Mouse (Mus musculus) CH12.LX (cell line): ENCODE results near the gene Fam163b. TPM values are rescaled to one million over a fixed set of nuclear protein-coding genes. Genes with fewer than 3 reads are reported as not detected.

Source experiments
- DNase-seq: peaks from one replicate; pipeline ENCODE4 v3.0.0-alpha.2; 2013; ENCODE audit errors: extremely low read depth
- H3K27ac ChIP-seq: 2 replicates; pipeline ENCODE4 v1.5.1; 2012; ENCODE audit warnings: low read depth, mild to moderate bottlenecking, control low read depth, moderate library complexity; ENCODE audit not compliant: insufficient read depth
- H3K27me3 ChIP-seq: replicated peaks from 2 replicates; pipeline ENCODE3; 2012; ENCODE audit warnings: inconsistent platforms
- H3K36me3 ChIP-seq, 2 experiments: replicated peaks in 1 of 2; 2 replicates each; pipeline versions ENCODE3 to v1.6.1; 2012; ENCODE audit warnings: inconsistent platforms in 1 of 2, low read length in 1 of 2, mild to moderate bottlenecking in 1 of 2, mixed read lengths in 1 of 2, moderate library complexity in 1 of 2; ENCODE audit not compliant: control insufficient read depth in 1 of 2, insufficient read depth in 1 of 2
- H3K4me1 ChIP-seq, 2 experiments: 2 replicates each; pipeline ENCODE4 v1.6.1; 2012; ENCODE audit warnings: inconsistent platforms in 1 of 2, moderate library complexity in 1 of 2; ENCODE audit not compliant: insufficient read depth in 2 of 2, control insufficient read depth in 1 of 2
- H3K4me2 ChIP-seq: 2 replicates; pipeline ENCODE4 v1.6.1; 2012; ENCODE audit warnings: low read depth, mild to moderate bottlenecking, control low read depth; ENCODE audit not compliant: poor library complexity, insufficient read depth, severe bottlenecking
- H3K4me3 ChIP-seq, 3 experiments: fragments of 150-350 bp in 1 of 3; sonication (generic) in 1 of 3; replicated peaks in 1 of 3; 2 replicates each; pipeline versions ENCODE3 to v1.5.1; 2011 to 2012; ENCODE audit warnings: low read depth in 2 of 3, low read length in 2 of 3, mild to moderate bottlenecking in 2 of 3, moderate library complexity in 2 of 3, control low read depth in 1 of 3, improper control_type of control experiment in 1 of 3, inconsistent platforms in 1 of 3, mixed read lengths in 1 of 3; ENCODE audit not compliant: poor library complexity in 1 of 3
- H3K79me2 ChIP-seq: replicated peaks from 2 replicates; pipeline ENCODE4 v1.6.1; 2012; ENCODE audit warnings: mild to moderate bottlenecking, moderate library complexity; ENCODE audit not compliant: control insufficient read depth, poor library complexity, insufficient read depth, severe bottlenecking; ENCODE audit errors: extremely low read depth
- H3K9ac ChIP-seq: 2 replicates; pipeline ENCODE4 v1.6.1; 2012; ENCODE audit warnings: low read depth, mild to moderate bottlenecking, control low read depth, moderate library complexity; ENCODE audit not compliant: insufficient read depth
- H3K9me3 ChIP-seq: replicated peaks from 2 replicates; pipeline ENCODE3; 2012; ENCODE audit warnings: low read length, inconsistent platforms, mixed read lengths
- CHD1 ChIP-seq: IDR thresholded peaks from 2 replicates; pipeline ENCODE4 v1.6.1; 2012; ENCODE audit warnings: low read depth, low read length, improper control_type of control experiment, inconsistent platforms
- CHD2 ChIP-seq: IDR thresholded peaks from 2 replicates; pipeline ENCODE4 v1.6.1; 2011; ENCODE audit warnings: low read length, improper control_type of control experiment
- CTCF ChIP-seq, 2 experiments: IDR thresholded peaks in 1 of 2; conservative IDR thresholded peaks in 1 of 2; 2 replicates each; pipeline ENCODE4 v1.5.1; 2011 to 2012; ENCODE audit warnings: low read depth in 2 of 2, low read length in 2 of 2, improper control_type of control experiment in 1 of 2, inconsistent platforms in 1 of 2, mild to moderate bottlenecking in 1 of 2, moderate library complexity in 1 of 2
- E2F4 ChIP-seq: IDR thresholded peaks from 2 replicates; pipeline ENCODE4 v1.6.1; 2011; ENCODE audit warnings: low read depth, low read length, improper control_type of control experiment; ENCODE audit not compliant: insufficient replicate concordance
- EP300 ChIP-seq: IDR thresholded peaks from 2 replicates; pipeline ENCODE4 v1.6.1; 2011; ENCODE audit warnings: low read length, improper control_type of control experiment
- ETS1 ChIP-seq: conservative IDR thresholded peaks from 2 replicates; pipeline ENCODE4 v1.6.1; 2012; ENCODE audit warnings: low read depth, mild to moderate bottlenecking, inconsistent platforms, low read length, improper control_type of control experiment, moderate library complexity
- GABPA ChIP-seq: IDR thresholded peaks from 2 replicates; pipeline ENCODE4 v1.6.1; 2012; ENCODE audit warnings: low read depth, low read length, improper control_type of control experiment, inconsistent platforms; ENCODE audit not compliant: insufficient replicate concordance
- HCFC1 ChIP-seq: IDR thresholded peaks from 2 replicates; pipeline ENCODE4 v1.6.1; 2012; ENCODE audit warnings: low read depth, mild to moderate bottlenecking, inconsistent platforms, low read length, improper control_type of control experiment
- IRF4 ChIP-seq: IDR thresholded peaks from 2 replicates; pipeline ENCODE4 v1.6.1; 2014; ENCODE audit warnings: low read depth, mild to moderate bottlenecking, inconsistent platforms, low read length, improper control_type of control experiment
- JUN ChIP-seq: IDR thresholded peaks from 2 replicates; pipeline ENCODE4 v1.6.1; 2011; ENCODE audit warnings: low read depth, mild to moderate bottlenecking, low read length, improper control_type of control experiment, moderate library complexity; ENCODE audit not compliant: insufficient read depth
- JUND ChIP-seq: conservative IDR thresholded peaks from 2 replicates; pipeline ENCODE4 v1.6.1; 2011; ENCODE audit warnings: low read depth, low read length, improper control_type of control experiment
- KAT2A ChIP-seq: IDR thresholded peaks from 2 replicates; pipeline ENCODE4 v1.6.1; 2012; ENCODE audit warnings: low read length, improper control_type of control experiment, inconsistent platforms; ENCODE audit not compliant: insufficient replicate concordance
- MAX ChIP-seq: IDR thresholded peaks from 2 replicates; pipeline ENCODE4 v1.6.1; 2011; ENCODE audit warnings: low read length, improper control_type of control experiment
- MYC ChIP-seq: IDR thresholded peaks from 2 replicates; pipeline ENCODE4 v1.6.1; 2011; ENCODE audit warnings: low read depth, mild to moderate bottlenecking, improper control_type of control experiment, low read length
- NELFE ChIP-seq: IDR thresholded peaks from 2 replicates; pipeline ENCODE4 v1.6.1; 2011; ENCODE audit warnings: low read depth, low read length, improper control_type of control experiment
- NRF1 ChIP-seq: IDR thresholded peaks from 2 replicates; pipeline ENCODE4 v1.6.1; 2014; ENCODE audit warnings: low read depth, mild to moderate bottlenecking, inconsistent platforms, low read length, improper control_type of control experiment, moderate library complexity
- PAX5 ChIP-seq: IDR thresholded peaks from 2 replicates; pipeline ENCODE4 v1.6.1; 2012; ENCODE audit warnings: low read length, inconsistent platforms, mixed read lengths
- POLR2A ChIP-seq: IDR thresholded peaks from 2 replicates; pipeline ENCODE4 v1.6.1; 2011; ENCODE audit warnings: low read depth, mild to moderate bottlenecking, improper control_type of control experiment, low read length
- POLR2AphosphoS2 ChIP-seq: IDR thresholded peaks from 2 replicates; pipeline ENCODE4 v1.6.1; 2011; ENCODE audit warnings: low read depth, low read length, improper control_type of control experiment
- RCOR1 ChIP-seq: conservative IDR thresholded peaks from 2 replicates; pipeline ENCODE4 v1.6.1; 2012; ENCODE audit warnings: low read depth, mild to moderate bottlenecking, inconsistent platforms, low read length, improper control_type of control experiment
- SIN3A ChIP-seq: IDR thresholded peaks from 2 replicates; pipeline ENCODE4 v1.6.1; 2012; ENCODE audit warnings: low read length, improper control_type of control experiment, inconsistent platforms
- SMC3 ChIP-seq: IDR thresholded peaks from 2 replicates; pipeline ENCODE4 v1.6.1; 2011; ENCODE audit warnings: low read depth, low read length, improper control_type of control experiment
- TCF12 ChIP-seq: IDR thresholded peaks from 2 replicates; pipeline ENCODE4 v1.6.1; 2014; ENCODE audit warnings: low read depth, mild to moderate bottlenecking, inconsistent platforms, low read length, improper control_type of control experiment
- UBTF ChIP-seq: IDR thresholded peaks from 2 replicates; pipeline ENCODE4 v1.6.1; 2012; ENCODE audit warnings: low read depth, mild to moderate bottlenecking, inconsistent platforms, low read length, improper control_type of control experiment, moderate library complexity
- USF2 ChIP-seq: conservative IDR thresholded peaks from 2 replicates; pipeline ENCODE4 v1.6.1; 2011; ENCODE audit warnings: low read depth, low read length, improper control_type of control experiment
- ZC3H11A ChIP-seq: IDR thresholded peaks from 2 replicates; pipeline ENCODE4 v1.6.1; 2012; ENCODE audit warnings: low read depth, mild to moderate bottlenecking, inconsistent platforms, low read length, improper control_type of control experiment
- ZKSCAN1 ChIP-seq: IDR thresholded peaks from 2 replicates; pipeline ENCODE4 v1.6.1; 2012; ENCODE audit warnings: low read depth, inconsistent platforms, low read length, improper control_type of control experiment, borderline replicate concordance
- ZNF384 ChIP-seq: IDR thresholded peaks from 2 replicates; pipeline ENCODE4 v1.6.1; 2012; ENCODE audit warnings: low read depth, low read length, improper control_type of control experiment, inconsistent platforms
- dilution Hi-C: fragments of 300-500 bp; cut with MboI; formaldehyde crosslinking; loops from 2 replicates; pipeline ENCODE4 v1.14.3; 2020; ENCODE audit warnings: low sequenced_read_pairs; ENCODE audit not compliant: extremely low pct_unique_long_range_greater_than_20kb, extremely low pct_ligation_motif_present
- in situ Hi-C: fragments of 300-500 bp; cut with MboI; formaldehyde crosslinking; loops from 3 replicates; pipeline ENCODE4 v1.14.3; 2019; ENCODE audit warnings: low sequenced_read_pairs, low pct_ligation_motif_present, low pct_unique_long_range_greater_than_20kb, mixed read lengths
- polyA plus RNA-seq: library from polyadenylated mRNA; unstranded; fragments of >175 nt; gene quantifications from 2 replicates; pipeline ENCODE4 v1.2.1, GENCODE M21; 2012; ENCODE audit warnings: low read depth; ENCODE audit not compliant: insufficient read length
- total RNA-seq, 2 experiments: library from RNA; depleted of rRNA; stranded (reverse); fragments of 300-350 nt in 1 of 2; fragments of >200 nt in 1 of 2; gene quantifications; 2 replicates each; pipeline ENCODE4 v1.2.3; 2012 to 2014

Gene Fam163b
- total and polyA plus RNA-seq, 3 experiments = not detected

- in situ Hi-C loops = no loop called here
- Histone ChIP-seq H3K4me3 (no peak within 1 kb of the TSS), H3K36me3 (no peaks in the 10 kb centered on the region), H3K4me1 (peaks cover 0 to 3% of the 10 kb centered on the region in 2 experiments; a peak in 2 of 4 replicates), H3K27ac (no peak within 1 kb of the TSS), H3K9me3 (no peaks in the 10 kb centered on the region), H3K27me3 (peaks cover 60% of the 10 kb centered on the region), H3K79me2 (no peaks in the 10 kb centered on the region), H3K4me2 (no peak within 1 kb of the TSS), H3K9ac (no peak within 1 kb of the TSS)
- no peak for DNase-seq
- no peak for TF ChIP-seq RCOR1
- TF ChIP-seq ZC3H11A = no peak
- no peak for TF ChIP-seq JUND
- TF ChIP-seq POLR2A = no peak
- TF ChIP-seq EP300 = no peak
- no peak for TF ChIP-seq JUN
- TF ChIP-seq SIN3A = no peak
- no peak for TF ChIP-seq ZKSCAN1
- no peak for TF ChIP-seq HCFC1
- TF ChIP-seq NELFE = no peak
- TF ChIP-seq NRF1 = no peak
- TF ChIP-seq TCF12 = no peak
- no peak for TF ChIP-seq CTCF (conservative IDR thresholded peaks at IDR 0.05 in 1 of 2, IDR thresholded peaks at IDR 0.05 in 1 of 2; ENCODE audit: low read depth in 2 of 2, low read length in 2 of 2)
- TF ChIP-seq UBTF = no peak
- TF ChIP-seq KAT2A = no peak
- TF ChIP-seq USF2 = no peak
- TF ChIP-seq SMC3 = no peak
- no peak for TF ChIP-seq CHD2
- dilution Hi-C loops = no loop called here
Measured at GRCm38 (mm10) chr2:27071978-27072377, 70.3 kb downstream of the Fam163b start, which contains the start of gene Mymk. Gene Mymk, minus strand, starts transcription at chr2:27072179.

GRCm38 (mm10) chr2:27071137-27071536 is 71.2 kb downstream of the Fam163b start:
- Histone ChIP-seq H3K79me2 (no peaks in the 10 kb centered on the region), H3K4me2 (no peak overlapping the region), H3K27me3 (peaks cover 61% of the 10 kb centered on the region), H3K9me3 (no peaks in the 10 kb centered on the region), H3K4me1 (peaks cover 0 to 3% of the 10 kb centered on the region in 2 experiments; a peak in 2 of 4 replicates), H3K36me3 (no peaks in the 10 kb centered on the region), H3K27ac (no peak overlapping the region), H3K4me3 (no peak overlapping the region), H3K9ac (no peak overlapping the region)
- TF ChIP-seq SMC3 (no peak), MYC (no peak), E2F4 (no peak), IRF4 (no peak), GABPA (no peak), HCFC1 (no peak), SIN3A (no peak), JUND (no peak), MAX (no peak), PAX5 (no peak), ZNF384 (no peak), POLR2AphosphoS2 (no peak), POLR2A (no peak), CHD1 (no peak), CTCF (conservative IDR thresholded peaks at IDR 0.05 in 1 of 2, IDR thresholded peaks at IDR 0.05 in 1 of 2; ENCODE audit: low read depth in 2 of 2, low read length in 2 of 2) (no peak), ETS1 (no peak), ZKSCAN1 (no peak), NRF1 (no peak)
- dilution Hi-C loops (no loop called here), in situ Hi-C loops (no loop called here)
- DNase-seq = no peak
